Mouse (Mus musculus) heart, postnatal 25 days (tissue): ENCODE results near the gene Ifit3b. TPM values are rescaled to one million over a fixed set of nuclear protein-coding genes. Genes with fewer than 3 reads are reported as not detected.

Experiments used
- total RNA-seq, 2 experiments: library from RNA; stranded (reverse); gene quantifications; 2 replicates each; pipeline ENCODE4 v1.2.3; 2021

Gene Ifit3b
- total RNA-seq, 2 experiments from 2014 or later, result 1.1 TPM

Other genes with a start within 250 kb of the Ifit3b start
- gene Ch25h, start 132.8 kb upstream of the Ifit3b start, total RNA-seq, result under 1 TPM; 0.18 to 0.31 TPM
- gene Lipa, start 80.5 kb upstream of the Ifit3b start, total RNA-seq, result 10 to 100 TPM; 21.0 to 25.6 TPM
- gene Ifit2, start 57.3 kb upstream of the Ifit3b start, total RNA-seq, result 1 to 10 TPM; 3.5 to 3.6 TPM
- 1 to 10 TPM; 3.8 to 4.0 TPM for gene Ifit3, start 24.4 kb upstream of the Ifit3b start, total RNA-seq
- 1 to 10 TPM in 1 of 2 experiments, under 1 TPM in 1; 0.84 to 1.2 TPM for gene Ifit1bl1, start 6.0 kb upstream of the Ifit3b start, total RNA-seq
- 1 to 10 TPM; 1.2 to 1.5 TPM for gene Ifit1bl2, start 32.8 kb downstream of the Ifit3b start, total RNA-seq
- 1 to 10 TPM; 1.4 TPM for gene Ifit1, start 32.9 kb downstream of the Ifit3b start, total RNA-seq
- 1 to 10 TPM; 2.2 to 2.6 TPM for gene Slc16a12, start 139.3 kb downstream of the Ifit3b start, total RNA-seq